Mouse (Mus musculus) heart, adult 2 months (tissue): Measurements from ENCODE around the gene Gfpt2.

Experiments used
- CTCF ChIP-seq: fragments of 200-600 bp; IDR thresholded peaks from 2 replicates; pipeline ENCODE4 v1.8.1; 2022; ENCODE audit warnings: antibody characterized with exemption, mild to moderate bottlenecking, moderate library complexity
- POLR2A ChIP-seq: fragments of 200-500 bp; IDR thresholded peaks from 2 replicates; pipeline ENCODE4 v1.6.1; 2011; ENCODE audit warnings: mild to moderate bottlenecking, low read depth, low read length, control low read depth; ENCODE audit not compliant: insufficient read depth

DNA sequence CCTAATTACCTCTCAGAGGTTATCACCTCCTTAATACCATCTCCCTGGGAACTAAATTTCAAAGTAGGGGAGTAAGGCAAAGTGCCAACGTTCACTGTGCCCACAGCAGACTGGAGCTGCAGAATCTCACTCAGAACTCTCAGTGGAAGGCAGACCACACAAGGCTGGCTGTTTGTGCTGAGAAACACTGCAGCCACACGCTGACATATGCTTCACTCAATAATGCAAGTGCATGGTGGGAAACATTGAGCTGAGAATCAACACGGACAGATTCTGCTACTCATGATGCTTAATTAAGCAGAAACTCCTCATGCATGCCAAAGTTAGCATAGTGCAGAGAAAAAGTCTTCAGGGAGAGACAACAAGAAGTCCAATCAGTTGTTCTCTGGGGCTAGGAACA lies 48.1 kb upstream of the Gfpt2 start:
- TF ChIP-seq POLR2A (no peak), CTCF (no peak)
